Mouse (Mus musculus) heart, adult 2 months (tissue): ENCODE measurements around the gene Tex38.

Source experiments
- EP300 ChIP-seq: fragments of 200-500 bp; IDR thresholded peaks from 2 replicates; pipeline ENCODE4 v1.6.1; 2011; ENCODE audit warnings: low read depth, low read length, control low read depth; ENCODE audit not compliant: insufficient read depth
- POLR2A ChIP-seq: fragments of 200-500 bp; IDR thresholded peaks from 2 replicates; pipeline ENCODE4 v1.6.1; 2011; ENCODE audit warnings: mild to moderate bottlenecking, low read depth, low read length, control low read depth; ENCODE audit not compliant: insufficient read depth

DNA sequence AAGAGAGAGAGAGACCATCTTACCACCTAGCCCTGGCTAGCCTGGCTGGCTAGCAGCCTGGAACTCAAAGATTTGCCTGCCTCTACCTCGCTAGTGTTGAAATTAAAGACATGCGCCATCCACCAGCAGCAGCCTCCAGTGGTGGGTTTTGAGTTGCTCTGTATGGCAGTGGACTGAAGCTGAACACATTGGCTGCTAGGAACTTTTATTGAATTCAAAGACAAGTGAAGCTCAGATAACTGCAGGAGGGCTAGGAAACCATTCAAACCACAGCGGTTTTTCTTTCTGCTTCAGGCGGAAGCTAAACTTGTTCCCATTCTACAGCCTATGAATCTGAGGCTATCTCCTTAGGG is 46.7 kb upstream of the Tex38 start:
- TF ChIP-seq EP300 (no peak), POLR2A (no peak; the same call in 1 of the 2 replicates)
